ENCODE assay signal across 8 mouse cellular contexts in genomic region chr13:97937919-97938318, GRCm38 (mm10).
DNase-seq lines count a peak whose midpoint lies in the region; ATAC-seq and TF ChIP-seq lines count a peak whose summit lies in the region.

No protein-coding gene starts in this region.

- H3K9me3 ChIP-seq in intestine, embryonic 14.5 days (ENCODE audit: control insufficient read depth, low read length): no peaks in the 10 kb centered on the region
- H3K9me3 ChIP-seq in intestine, embryonic 16.5 days (ENCODE audit: control insufficient read depth, low read length): no peaks in the 10 kb centered on the region

- TF ChIP-seq POLR2A in cortical plate, adult 2 months (IDR thresholded peaks at IDR 0.05; ENCODE audit: extremely low read depth, insufficient read depth, low read length): no peak

- no peaks in the 10 kb centered on the region for H3K27me3 ChIP-seq in intestine, embryonic 14.5 days (replicated peaks; ENCODE audit: control insufficient read depth, insufficient read depth, low read length)
- no peaks in the 10 kb centered on the region for H3K27me3 ChIP-seq in intestine, embryonic 16.5 days (replicated peaks; ENCODE audit: control insufficient read depth, insufficient read depth, low read length)

- no peaks in the 10 kb centered on the region for H3K4me1 ChIP-seq in intestine, embryonic 14.5 days (replicated peaks; ENCODE audit: control insufficient read depth, insufficient read depth, low read length)
- H3K4me1 ChIP-seq in intestine, embryonic 16.5 days (ENCODE audit: control insufficient read depth, insufficient read depth, low read length): no peaks in the 10 kb centered on the region
- H3K4me1 ChIP-seq in cortical plate, adult 2 months (ENCODE audit: control insufficient read depth, insufficient read depth, low read length): no peaks in the 10 kb centered on the region

- no peaks in the 10 kb centered on the region for H3K36me3 ChIP-seq in intestine, embryonic 14.5 days (ENCODE audit: control insufficient read depth, insufficient read depth, low read length)
- H3K36me3 ChIP-seq in intestine, embryonic 16.5 days (ENCODE audit: control insufficient read depth, insufficient read depth, low read length): no peaks in the 10 kb centered on the region

- no peak overlapping the region for H3K9ac ChIP-seq in intestine, embryonic 14.5 days (ENCODE audit: low read length)
- no peak overlapping the region for H3K9ac ChIP-seq in intestine, embryonic 16.5 days (ENCODE audit: low read depth, low read length)

- peak; percentile 78 for DNase-seq in intestine, embryonic 14.5 days (ENCODE audit: low spot score)
- DNase-seq in B cell, adult 2 months: peak; percentile 66 to 73
- peak; percentile 71 for DNase-seq in ZHBTc4 (ENCODE audit: low read depth, low spot score)
- peak; percentile 76 for DNase-seq in heart, postnatal 4 days
- DNase-seq in thymus, postnatal 0 days (ENCODE audit: low spot score): peak; percentile 60

- TF ChIP-seq CTCF in cortical plate, adult 2 months (IDR thresholded peaks at IDR 0.05; ENCODE audit: extremely low read depth, insufficient read depth, low read length): peak; percentile 50; the same call in 1 of the 2 replicates

- WGBS in intestine, embryonic 14.5 days: 19% methylated on average over 7 of the region's 7 CpGs
- WGBS in intestine, embryonic 16.5 days: 19% methylated on average over 7 of the region's 7 CpGs

- H3K4me3 ChIP-seq in intestine, embryonic 14.5 days (ENCODE audit: low read depth, low read length): no peak overlapping the region
- H3K4me3 ChIP-seq in intestine, embryonic 16.5 days (ENCODE audit: low read length): no peak overlapping the region
- H3K4me3 ChIP-seq in cortical plate, adult 2 months (ENCODE audit: insufficient read depth, low read length): no peak overlapping the region

- no peak for ATAC-seq in intestine, embryonic 14.5 days (replicated peaks; ENCODE audit: low FRiP score, low TSS enrichment, low read depth)
- ATAC-seq in intestine, embryonic 16.5 days: no peak
- ATAC-seq in megakaryocyte progenitor cell, adult 5-6 weeks (replicated peaks; ENCODE audit: poor library complexity): peak; percentile 65

- no peak overlapping the region for H3K4me2 ChIP-seq in intestine, embryonic 14.5 days (ENCODE audit: low read length)
- no peak overlapping the region for H3K4me2 ChIP-seq in intestine, embryonic 16.5 days (ENCODE audit: low read depth, low read length)

- no peak overlapping the region for H3K27ac ChIP-seq in intestine, embryonic 14.5 days (ENCODE audit: low read depth)
- no peak overlapping the region for H3K27ac ChIP-seq in intestine, embryonic 16.5 days (ENCODE audit: low read length)
- H3K27ac ChIP-seq in cortical plate, adult 2 months (ENCODE audit: insufficient read depth, low read length): no peak overlapping the region
